Mouse (Mus musculus) cerebellum, adult 2 months (tissue): ENCODE data around the gene Apon. TPM values are rescaled to one million over a fixed set of nuclear protein-coding genes. Genes with fewer than 3 reads are reported as not detected.
A peak's percentile ranks its signal among the peaks of the same experiment; 100 is the strongest.
"Not testable (repeated sequence)": the region's sequence is repeated elsewhere in the genome, so short reads cannot be mapped to it uniquely, and the experiment has no call there.

Source experiments
- DNase-seq, 2 experiments: peaks; one replicate each; pipeline ENCODE4 v3.0.0; 2021
- H3K27ac ChIP-seq: fragments of 200-500 bp; 2 replicates; pipeline ENCODE4 v1.5.1; 2012; ENCODE audit warnings: low read length, control low read depth, inconsistent platforms; ENCODE audit not compliant: insufficient read depth
- H3K27me3 ChIP-seq: fragments of 200-500 bp; 2 replicates; pipeline ENCODE4 v1.6.1; 2012; ENCODE audit warnings: inconsistent platforms, mild to moderate bottlenecking, low read length, moderate library complexity; ENCODE audit not compliant: control insufficient read depth, insufficient read depth
- H3K4me1 ChIP-seq: fragments of 200-500 bp; 2 replicates; pipeline ENCODE4 v1.6.1; 2011; ENCODE audit warnings: low read length; ENCODE audit not compliant: control insufficient read depth, insufficient read depth
- H3K4me3 ChIP-seq: fragments of 200-500 bp; replicated peaks from 2 replicates; pipeline ENCODE3; 2011; ENCODE audit warnings: mild to moderate bottlenecking, low read depth, low read length, control low read depth; ENCODE audit not compliant: insufficient read depth
- CTCF ChIP-seq: fragments of 200-500 bp; IDR thresholded peaks from 2 replicates; pipeline ENCODE4 v1.5.1; 2011; ENCODE audit warnings: low read depth, mild to moderate bottlenecking, control low read depth, low read length, moderate library complexity, borderline replicate concordance; ENCODE audit not compliant: insufficient read depth
- POLR2A ChIP-seq: fragments of 200-500 bp; IDR thresholded peaks from 2 replicates; pipeline ENCODE4 v1.6.1; 2011; ENCODE audit warnings: low read length, control low read depth, borderline replicate concordance; ENCODE audit not compliant: insufficient read depth
- WGBS: fragments of 180-500 bp; shearing (Covaris S2); methylation state at CpG from one replicate; pipeline ENCODE4 v1.1.7; 2018; 5-methylcytosine and 5-hydroxymethylcytosine counted together
- polyA plus RNA-seq: library from polyadenylated mRNA; depleted of rRNA; stranded (reverse); fragments of >200 nt; gene quantifications from 2 replicates; pipeline ENCODE4 v1.2.3, GENCODE M21; 2012

The Apon gene
- polyA plus RNA-seq, 1 experiment = not detected

GRCm38 (mm10) chr10:128212148-128212547, 41.7 kb upstream of the Apon start:
- Histone ChIP-seq H3K4me1 (peaks cover 2% of the 10 kb centered on the region; the same call in 1 of the 2 replicates), H3K27ac (peak overlapping the region; percentile 30; the same call in 1 of the 2 replicates), H3K27me3 (no peaks in the 10 kb centered on the region), H3K4me3 (peak overlapping the region; percentile 86)
- TF ChIP-seq CTCF = no peak
- TF ChIP-seq POLR2A = no peak
- DNase-seq = no peak
- 41% methylated on average over 6 of the region's 6 CpGs for WGBS

- TF ChIP-seq POLR2A (no peak), CTCF (peak; percentile 72)
These were observed 41.0 kb upstream of the Apon start for GRCm38 (mm10) chr10:128212871-128213323.

GRCm38 (mm10) chr10:128214112-128214511, 39.8 kb upstream of the Apon start:
- not testable (repeated sequence) for DNase-seq, H3K27ac ChIP-seq, H3K4me1 ChIP-seq, H3K27me3 ChIP-seq, H3K4me3 ChIP-seq
- WGBS = 89% methylated on average over 4 of the region's 4 CpGs

More at GRCm38 (mm10) chr10:128212871-128213323, 41.0 kb upstream of the Apon start:
- WGBS = under 1% methylated on average over 18 of the region's 18 CpGs
- H3K27me3 ChIP-seq = no peaks in the 10 kb centered on the region
- peaks cover 2% of the 10 kb centered on the region; the same call in 1 of the 2 replicates for H3K4me1 ChIP-seq
- peak overlapping the region; percentile 6; the same call in 1 of the 2 replicates for H3K27ac ChIP-seq
- peak overlapping the region; percentile 54 for H3K4me3 ChIP-seq
- peak; percentile 76 to 82 for DNase-seq

- Histone ChIP-seq H3K27me3 (no peaks in the 10 kb centered on the region), H3K4me1 (peaks cover 2% of the 10 kb centered on the region; the same call in 1 of the 2 replicates), H3K27ac (no peak overlapping the region), H3K4me3 (no peak overlapping the region)
- TF ChIP-seq POLR2A = no peak
- TF ChIP-seq CTCF = no peak
- 79% methylated on average over 5 of the region's 5 CpGs for WGBS
- DNase-seq = no peak
These were observed 38.9 kb upstream of the Apon start for GRCm38 (mm10) chr10:128214981-128215380.

GRCm38 (mm10) chr10:128218387-128219117, 35.3 kb upstream of the Apon start:
- no peaks in the 10 kb centered on the region for H3K27me3 ChIP-seq
- no peak for DNase-seq
- no peak for TF ChIP-seq CTCF
- TF ChIP-seq POLR2A = no peak
- WGBS = 94% methylated on average over 18 of the region's 18 CpGs
- H3K4me1 ChIP-seq = no peaks in the 10 kb centered on the region; the same call in 1 of the 2 replicates
- H3K27ac ChIP-seq = no peak overlapping the region
- H3K4me3 ChIP-seq = no peak overlapping the region

- Histone ChIP-seq H3K4me3 (no peak overlapping the region), H3K4me1 (no peaks in the 10 kb centered on the region; the same call in 1 of the 2 replicates), H3K27ac (no peak overlapping the region), H3K27me3 (no peaks in the 10 kb centered on the region)
- TF ChIP-seq CTCF = no peak
- no peak for TF ChIP-seq POLR2A
- no peak for DNase-seq
- 63% methylated on average over 16 of the region's 16 CpGs for WGBS
These were observed 32.2 kb upstream of the Apon start for GRCm38 (mm10) chr10:128221533-128222286.

- no peak for TF ChIP-seq POLR2A
- TF ChIP-seq CTCF = no peak
- no peak overlapping the region for H3K4me3 ChIP-seq
- no peaks in the 10 kb centered on the region; the same call in 1 of the 2 replicates for H3K4me1 ChIP-seq
- DNase-seq = no peak
- H3K27me3 ChIP-seq = no peaks in the 10 kb centered on the region
- WGBS = 46% methylated on average over 5 of the region's 5 CpGs
- no peak overlapping the region for H3K27ac ChIP-seq
These were observed 28.8 kb upstream of the Apon start for GRCm38 (mm10) chr10:128225064-128225463.

- TF ChIP-seq POLR2A (no peak), CTCF (no peak)
- Histone ChIP-seq H3K27me3 (no peaks in the 10 kb centered on the region), H3K27ac (no peak within 1 kb of the TSS), H3K4me1 (no peaks in the 10 kb centered on the region; the same call in 1 of the 2 replicates), H3K4me3 (no peak within 1 kb of the TSS)
- DNase-seq = no peak
- 44% methylated on average over 4 of the region's 4 CpGs for WGBS
These were observed 28.4 kb upstream of the Apon start, which contains the start of gene Mip for GRCm38 (mm10) chr10:128225538-128225937. Gene Mip (plus strand): TSS chr10:128225838.
